Mouse (Mus musculus) cerebellum, postnatal 36 days (tissue): ENCODE measurements around the gene Cant1.
"Not testable (repeated sequence)": the region's sequence is repeated elsewhere in the genome, so short reads cannot be mapped to it uniquely, and the experiment has no call there.

ENCODE experiments used
- DNase-seq, 2 experiments: peaks; one replicate each; pipeline ENCODE4 v3.0.0; 2021 to 2022; ENCODE audit warnings: mixed read lengths in 2 of 2

Cant1 gene

DNA sequence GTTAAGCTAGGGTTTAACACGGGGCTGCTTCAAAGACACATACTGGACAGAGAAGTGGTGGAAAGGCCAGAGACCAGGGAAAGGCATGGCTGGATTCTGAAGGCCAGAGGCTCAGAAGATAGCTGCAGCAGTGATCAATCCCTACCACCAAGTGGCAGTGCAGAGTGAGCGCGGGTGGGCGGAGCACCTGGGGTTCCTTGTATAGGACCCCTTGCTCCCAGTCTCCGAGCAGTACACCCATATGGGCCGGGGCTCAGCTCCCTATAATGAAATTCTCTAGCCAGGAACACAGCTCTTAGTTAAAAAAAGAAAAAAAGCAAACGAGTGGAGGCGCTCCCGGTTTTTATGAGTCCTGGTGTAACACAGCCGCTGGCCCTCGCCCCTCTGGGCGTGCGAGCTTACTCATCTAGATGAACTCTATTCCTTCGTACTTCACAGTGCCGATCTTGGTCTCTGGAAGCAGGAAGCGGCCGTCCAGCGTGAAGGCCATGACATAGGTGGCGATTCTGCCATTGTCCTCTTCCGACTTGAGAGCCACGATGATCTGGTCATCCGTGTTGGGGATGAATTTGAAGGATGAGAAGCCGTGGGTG, 11.5 kb downstream of the Cant1 start:
- peak in 1 of 2 experiments; percentile 55 for DNase-seq

DNA sequence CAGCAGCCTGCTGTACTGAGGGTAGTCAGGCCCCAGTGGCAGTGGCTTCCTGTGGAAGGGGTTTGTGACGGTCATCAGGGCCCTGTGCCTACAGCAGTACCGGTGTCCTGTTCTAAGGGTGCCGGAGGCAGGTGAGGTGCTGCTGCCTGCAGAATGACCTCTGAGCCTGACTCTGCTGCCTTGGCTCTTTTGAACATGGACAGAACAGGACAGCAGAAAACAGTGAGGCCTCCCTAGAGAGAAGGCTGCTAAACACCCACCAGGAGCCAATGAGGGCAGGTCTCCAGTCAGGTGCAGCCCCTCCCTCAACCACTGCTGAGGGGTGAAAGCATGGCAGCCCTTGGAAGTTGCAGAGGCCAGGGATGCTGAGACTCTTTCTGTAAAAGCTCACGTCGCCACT, 12.4 kb downstream of the Cant1 start:
- peak in 1 of 2 experiments; percentile 1 for DNase-seq

DNA sequence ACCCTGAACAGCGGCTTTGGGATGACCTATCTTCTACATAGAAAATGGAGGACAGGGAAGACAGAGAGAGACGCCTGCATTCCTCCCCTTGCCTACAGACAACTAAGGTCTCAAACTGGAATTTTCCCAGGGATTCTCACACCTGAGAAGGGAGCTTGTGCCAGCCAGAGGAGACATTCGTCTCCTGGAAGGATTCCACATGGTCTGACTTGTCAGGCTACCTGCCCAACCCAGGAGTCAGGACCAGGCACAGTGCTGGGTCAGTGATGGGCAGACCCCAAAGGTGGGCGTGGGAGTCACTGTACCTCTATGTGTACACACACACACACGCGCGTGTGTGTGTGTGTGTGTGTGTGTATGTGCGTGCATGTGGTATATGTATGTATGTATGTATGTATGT, 13.6 kb downstream of the Cant1 start:
- peak in 1 of 2 experiments; percentile 2 for DNase-seq

DNA sequence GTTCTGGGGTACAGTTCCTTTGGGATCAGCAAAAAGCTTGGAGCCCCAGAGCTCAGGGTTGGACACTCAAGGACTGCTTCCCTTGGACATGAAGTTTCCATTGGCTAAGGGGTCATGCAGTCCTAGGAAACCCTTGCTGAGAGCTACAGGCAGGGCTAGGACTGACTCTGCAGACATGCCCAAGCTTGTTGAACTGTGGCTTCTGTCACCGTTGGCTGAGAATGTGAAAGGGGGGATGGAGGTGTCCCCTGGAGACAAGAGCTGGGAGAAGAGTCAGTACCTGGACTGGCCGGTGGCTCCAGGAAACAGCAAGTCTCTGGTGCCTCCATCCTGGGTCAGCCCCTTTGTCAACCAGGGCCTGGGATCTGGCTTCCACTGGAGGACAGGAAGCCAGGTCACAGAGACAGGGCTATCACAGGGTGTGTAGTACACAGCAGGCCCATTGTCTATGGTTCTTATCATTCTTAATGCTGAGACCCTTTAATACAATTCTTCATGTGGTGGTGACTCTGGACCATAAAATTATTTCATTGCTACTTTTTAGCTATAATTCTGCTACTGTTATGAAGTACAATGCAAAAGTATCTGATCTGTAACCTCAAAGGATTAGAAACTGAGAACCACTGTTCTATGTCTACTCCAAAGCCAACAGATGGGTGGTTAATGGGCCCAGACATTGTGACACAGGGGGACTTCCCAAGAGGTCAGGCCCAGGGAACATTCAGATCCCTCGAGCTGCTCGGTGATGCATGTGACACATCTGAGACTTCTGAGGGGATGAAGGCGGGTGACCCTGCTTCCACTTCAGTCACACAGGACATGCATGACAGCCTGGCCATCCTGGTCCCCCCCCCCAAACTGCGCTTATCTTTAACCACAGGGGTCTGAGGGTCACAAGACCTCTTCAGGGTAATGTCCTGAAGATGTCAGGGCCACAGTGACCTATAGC, 14.7 kb downstream of the Cant1 start:
- peak in 1 of 2 experiments; percentile 5 for DNase-seq

GRCm38 (mm10) chr11:118403183-118403582, 15.7 kb downstream of the Cant1 start:
- DNase-seq, result peak in 1 of 2 experiments; percentile 13

- peak; percentile 66 to 68 for DNase-seq
These were observed 17.1 kb downstream of the Cant1 start, which contains the start of gene Lgals3bp for GRCm38 (mm10) chr11:118401760-118402280. Gene Lgals3bp, minus strand, starts transcription at chr11:118402092.

DNA sequence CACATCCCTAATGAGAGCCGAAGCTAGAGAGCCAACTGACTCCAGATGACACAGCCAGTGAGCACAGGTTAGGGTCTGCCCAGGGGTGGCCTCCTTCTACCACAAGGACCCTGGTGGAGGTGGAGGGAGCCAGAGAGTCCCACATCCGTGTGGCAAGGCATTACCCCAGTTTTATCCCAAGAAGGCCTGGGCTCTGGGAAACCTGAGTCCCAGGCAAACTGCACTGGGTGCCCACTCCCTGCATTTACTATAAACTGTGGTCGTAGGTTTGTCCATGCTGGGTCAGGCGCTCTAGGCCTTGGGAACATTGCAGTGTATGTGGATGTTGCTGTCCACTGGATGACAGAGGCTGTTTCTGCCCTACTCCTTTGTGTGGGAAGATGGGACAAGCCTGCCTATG, 17.7 kb downstream of the Cant1 start:
- no peak for DNase-seq

- no peak for DNase-seq
These were observed 18.3 kb downstream of the Cant1 start for GRCm38 (mm10) chr11:118400566-118400936.

DNA sequence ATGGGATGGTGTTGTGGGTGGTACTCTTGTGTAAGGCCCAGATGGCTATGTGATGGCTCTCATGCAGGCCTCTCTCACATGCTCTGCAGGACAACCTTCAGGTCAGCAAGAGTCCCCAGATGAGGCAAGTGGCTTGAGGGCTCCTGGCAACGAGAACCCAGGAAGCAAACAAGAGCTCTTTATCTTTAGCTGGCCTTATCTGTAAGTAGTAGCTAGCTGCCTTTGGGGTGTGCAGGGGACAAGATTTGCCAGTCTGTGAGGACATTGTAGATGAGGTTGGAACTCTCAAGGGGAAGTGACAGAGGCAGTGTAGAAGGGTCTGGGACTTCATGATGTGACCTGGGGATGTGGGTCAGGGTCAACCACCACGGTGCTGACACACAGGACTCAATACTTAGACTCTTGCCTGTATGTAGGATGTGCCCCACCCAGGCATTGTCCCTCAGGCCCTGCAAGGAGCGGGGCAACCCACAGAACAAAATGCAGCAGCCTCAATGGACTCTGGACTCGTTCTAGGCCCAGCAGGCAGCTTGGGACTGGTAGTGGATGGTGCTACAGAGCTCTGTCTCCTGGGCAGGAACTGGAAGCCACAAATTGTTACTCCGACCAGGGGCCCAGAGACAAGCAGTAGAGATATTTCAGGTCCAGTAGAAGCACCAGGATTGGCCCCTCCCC, 18.9 kb downstream of the Cant1 start:
- no peak for DNase-seq

- peak in 1 of 2 experiments; percentile 2 for DNase-seq
These were observed 20.9 kb downstream of the Cant1 start for GRCm38 (mm10) chr11:118397806-118398530.

DNA sequence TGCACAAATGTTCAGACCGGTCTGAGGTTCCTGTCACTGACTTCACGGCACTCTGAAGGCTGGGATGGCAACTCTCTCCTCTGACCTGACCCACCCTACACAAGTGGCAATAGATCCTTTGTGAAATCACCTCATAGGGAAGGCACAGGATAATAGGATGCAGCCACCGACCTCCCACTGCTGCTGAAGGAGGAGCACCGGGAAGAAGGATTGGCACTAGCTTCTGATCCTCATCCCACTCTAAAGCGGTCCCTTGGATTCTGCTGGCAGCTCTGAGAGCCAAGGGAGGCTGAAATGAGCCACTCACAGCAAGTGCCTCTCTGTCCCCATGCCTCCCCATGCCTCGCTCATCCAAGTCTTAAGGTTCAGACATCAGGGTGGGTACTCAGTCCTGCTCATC, 24.3 kb downstream of the Cant1 start:
- peak in 1 of 2 experiments; percentile 1 for DNase-seq

DNA sequence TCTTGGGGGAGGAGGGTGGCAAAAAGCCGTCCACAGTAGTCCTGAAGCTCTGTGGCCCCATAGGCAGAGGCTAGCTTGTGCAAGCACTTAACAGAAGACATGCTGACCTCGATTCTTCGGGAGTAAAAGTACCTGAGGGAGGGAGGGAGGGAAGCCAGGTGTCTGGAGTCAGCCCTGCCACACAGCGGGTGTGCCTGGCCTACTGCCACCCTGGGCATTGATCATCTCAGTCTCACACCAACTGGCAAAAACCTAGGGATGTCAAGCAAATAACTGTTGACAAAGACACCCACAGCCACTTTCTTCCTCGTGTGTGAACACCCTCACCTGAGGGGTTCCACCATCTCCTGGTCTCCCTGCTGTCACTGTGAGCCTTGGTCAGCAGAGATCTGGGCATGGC, 24.9 kb downstream of the Cant1 start:
- DNase-seq, result peak in 1 of 2 experiments; percentile 63

- DNase-seq, result not testable (repeated sequence)
These were observed 31.1 kb downstream of the Cant1 start for GRCm38 (mm10) chr11:118387816-118388215.

GRCm38 (mm10) chr11:118379251-118380009, 39.5 kb downstream of the Cant1 start:
- DNase-seq, result peak; percentile 87 to 89

DNA sequence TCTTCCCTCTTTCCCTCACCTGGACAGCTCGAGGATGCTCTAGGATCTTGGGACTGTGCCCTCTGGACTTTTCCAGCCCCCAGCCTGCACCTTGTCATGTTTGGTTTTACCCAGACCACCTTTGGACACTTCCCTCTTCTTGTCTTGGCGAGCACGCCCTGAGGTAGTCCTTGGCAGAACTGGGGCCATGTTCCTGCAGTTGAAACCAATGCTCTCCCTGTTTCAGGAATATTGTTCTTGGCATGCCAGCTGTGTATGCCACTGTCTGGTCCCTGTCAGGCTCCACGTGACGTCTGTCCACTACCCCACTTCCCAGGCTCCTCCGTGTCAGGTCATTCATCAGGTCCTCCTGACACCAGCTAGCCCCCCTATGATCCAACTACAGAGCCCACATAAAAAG, 40.2 kb downstream of the Cant1 start:
- DNase-seq, result peak in 1 of 2 experiments; percentile 1

DNA sequence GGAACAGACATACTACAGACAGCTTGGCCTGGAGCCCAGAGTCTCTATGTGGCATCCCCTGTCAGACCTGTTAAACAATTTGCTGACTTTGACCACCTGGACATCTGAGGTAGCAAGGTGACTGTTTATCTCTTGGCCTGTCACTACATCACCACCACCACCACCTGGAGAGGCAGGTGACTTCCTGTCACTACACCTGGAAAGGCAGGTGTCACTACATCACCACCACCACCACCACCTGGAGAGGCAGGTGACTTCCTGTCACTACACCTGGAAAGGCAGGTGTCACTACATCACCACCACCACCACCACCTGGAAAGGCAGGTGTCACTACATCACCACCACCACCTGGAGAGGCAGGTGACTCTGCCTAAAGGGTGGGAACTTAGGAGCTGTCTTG, 42.6 kb downstream of the Cant1 start:
- DNase-seq, result peak in 1 of 2 experiments; percentile 0

- DNase-seq, result peak in 1 of 2 experiments; percentile 1
These were observed 43.0 kb downstream of the Cant1 start for GRCm38 (mm10) chr11:118375881-118376280.

DNA sequence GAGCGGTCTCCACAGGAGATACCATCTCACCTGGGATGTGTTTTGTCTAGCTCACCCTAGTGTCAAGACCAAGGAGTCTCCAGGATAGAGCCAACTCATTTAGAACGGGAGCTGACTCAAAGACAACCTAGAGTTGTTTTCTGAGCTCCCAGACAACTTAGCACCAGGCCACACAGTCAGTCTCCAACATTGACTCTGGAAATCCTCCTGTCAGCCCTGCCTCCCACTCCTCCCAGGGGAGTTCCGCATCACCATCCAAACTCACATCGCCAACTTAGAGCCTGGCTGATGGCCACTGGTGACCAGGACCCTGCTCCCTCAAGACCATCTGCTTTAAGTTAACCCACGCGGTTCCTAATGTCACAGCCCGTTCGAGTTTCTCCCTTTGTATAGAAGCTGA, 43.4 kb downstream of the Cant1 start:
- DNase-seq, result no peak

DNA sequence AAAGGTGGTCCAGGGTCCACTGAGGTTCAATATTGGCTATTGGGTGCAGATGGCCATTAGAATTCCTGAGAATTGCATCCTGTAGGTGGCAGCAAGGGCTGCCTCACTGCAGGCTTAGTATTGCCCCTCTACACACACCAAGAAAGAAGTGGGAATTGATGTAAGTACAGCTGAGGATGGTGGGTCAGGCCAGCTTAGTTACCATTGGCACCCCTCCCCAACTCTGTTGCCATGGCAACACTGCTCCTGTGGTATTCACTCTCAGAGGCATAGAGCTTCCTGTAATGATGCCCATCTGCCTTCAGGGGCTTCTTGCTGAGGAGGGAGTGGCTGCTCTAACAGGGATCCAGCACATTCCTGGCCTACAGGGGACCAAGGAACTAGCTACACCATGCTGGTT, 43.9 kb downstream of the Cant1 start:
- DNase-seq, result peak in 1 of 2 experiments; percentile 1

DNA sequence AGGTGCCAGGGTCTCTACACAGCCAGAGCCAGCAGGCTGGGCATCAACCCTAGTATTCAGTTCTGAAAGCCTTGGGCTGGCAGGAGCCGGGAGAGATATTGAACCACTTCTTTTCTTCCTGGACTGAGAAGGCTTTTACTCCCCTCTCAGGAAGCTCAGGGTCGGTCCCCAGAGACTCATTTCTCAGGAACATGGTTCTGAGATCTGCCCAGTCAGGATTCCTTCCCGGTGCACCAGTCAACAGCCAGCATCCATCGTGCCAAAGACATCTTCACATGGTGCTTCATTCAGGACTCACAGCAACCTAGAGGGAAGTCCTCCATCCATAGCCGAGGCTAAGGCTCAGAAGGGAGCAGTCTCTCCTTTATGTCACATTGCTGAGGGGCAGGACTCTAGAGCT, 44.4 kb downstream of the Cant1 start:
- DNase-seq, result peak in 1 of 2 experiments; percentile 0

DNA sequence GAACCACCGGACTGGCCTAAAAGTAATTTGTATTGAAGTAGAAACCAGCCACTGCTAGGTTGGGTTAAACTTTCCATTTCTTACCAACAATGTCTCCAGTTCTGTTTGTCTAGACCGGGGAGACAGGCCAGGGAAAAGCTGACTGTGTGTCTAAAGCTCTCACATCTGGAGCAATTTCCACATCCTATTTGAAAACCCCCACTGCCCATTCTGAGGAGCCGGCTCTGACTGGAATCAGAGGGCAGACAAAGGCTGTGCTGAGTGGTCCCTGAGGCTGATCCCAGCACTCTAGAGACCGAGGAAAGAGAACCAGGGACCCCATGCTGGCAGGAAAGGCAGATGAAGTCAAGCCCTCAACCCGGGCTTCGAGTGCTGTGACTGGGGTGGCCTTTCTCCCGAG, 46.2 kb downstream of the Cant1 start:
- DNase-seq, result peak in 1 of 2 experiments; percentile 0

- no peak for DNase-seq
These were observed 47.0 kb downstream of the Cant1 start for GRCm38 (mm10) chr11:118371876-118372275.
